Mouse (Mus musculus) left cerebral cortex, adult 18-20 months (tissue): Measurements from ENCODE around the gene Adamts1. TPM values are rescaled to one million over a fixed set of nuclear protein-coding genes. Genes with fewer than 3 reads are reported as not detected.

ENCODE experiments used
- DNase-seq, 2 experiments: peaks; one replicate each; pipeline ENCODE4 v3.0.0; 2021 to 2022; ENCODE audit warnings: low spot score in 2 of 2, mixed read lengths in 1 of 2
- long read RNA-seq, 2 experiments: library from polyadenylated mRNA; stranded (forward); transcript quantifications; one replicate each; pipeline ENCODE4 v2.0.0; 2021
- total RNA-seq, 2 experiments: library from RNA; stranded (reverse); gene quantifications; 2 replicates each; pipeline ENCODE4 v1.2.3; 2021

The Adamts1 gene
- total RNA-seq = 10 to 100 TPM in 1 of 2 experiments, 1 to 10 TPM in 1; 9.2 to 10.0 TPM
- long read RNA-seq, experiment 1, full-length matches to known transcripts = 9 of 11 reads
- long read RNA-seq, experiment 1, partial matches to known transcripts = 2 of 11 reads
- long read RNA-seq, experiment 1, other reads (novel, unspliced or antisense) = 0 of 11 reads
- long read RNA-seq, experiment 2, full-length matches to known transcripts = 9 of 11 reads
- long read RNA-seq, experiment 2, partial matches to known transcripts = 1 of 11 reads
- long read RNA-seq, experiment 2, other reads (novel, unspliced or antisense) = 1 of 11 reads

DNA sequence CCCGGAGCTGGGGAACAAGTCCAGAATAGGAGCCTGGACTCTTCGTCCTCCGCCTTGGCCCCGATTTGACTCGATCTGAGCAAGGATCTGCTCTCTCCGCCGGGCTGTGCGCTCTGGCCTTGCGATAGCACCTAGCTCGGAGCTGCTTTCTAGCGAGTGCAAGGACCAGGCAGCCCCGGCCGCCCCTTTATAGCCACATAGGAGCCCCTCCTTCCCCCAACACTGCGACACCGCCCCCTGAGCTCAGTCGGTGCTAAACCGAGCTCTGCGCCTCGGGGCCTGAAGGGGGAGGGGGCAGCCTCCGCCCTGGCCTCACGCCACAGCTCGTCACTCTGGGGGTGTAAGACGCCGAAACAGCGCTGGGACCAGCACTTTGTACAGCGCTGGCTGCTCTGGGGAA, at the start of gene Adamts1:
TSS of gene Adamts1 (minus strand) at position 160 of the 400 bp plus-strand sequence.
- DNase-seq = peak; percentile 43 to 54

DNA sequence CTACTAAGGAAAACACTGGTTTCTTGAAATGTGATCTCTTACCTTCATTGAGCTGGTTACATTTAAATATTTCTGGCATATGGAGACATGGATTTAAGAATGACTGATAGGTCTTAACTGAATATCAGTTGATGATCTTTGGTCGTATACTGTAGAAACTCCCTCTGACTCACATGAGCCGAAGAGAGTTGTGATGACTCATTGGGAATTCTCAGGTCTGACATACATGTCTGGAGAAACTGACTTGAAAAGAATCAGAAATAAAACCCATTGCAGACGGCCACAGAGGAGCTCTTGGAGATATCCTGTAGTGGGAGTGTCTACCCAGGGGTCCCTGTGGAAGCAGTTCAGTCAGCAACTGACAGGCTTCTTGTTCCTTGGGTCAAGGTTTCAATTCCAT, 24.2 kb upstream of the Adamts1 start:
- DNase-seq = no peak

DNA sequence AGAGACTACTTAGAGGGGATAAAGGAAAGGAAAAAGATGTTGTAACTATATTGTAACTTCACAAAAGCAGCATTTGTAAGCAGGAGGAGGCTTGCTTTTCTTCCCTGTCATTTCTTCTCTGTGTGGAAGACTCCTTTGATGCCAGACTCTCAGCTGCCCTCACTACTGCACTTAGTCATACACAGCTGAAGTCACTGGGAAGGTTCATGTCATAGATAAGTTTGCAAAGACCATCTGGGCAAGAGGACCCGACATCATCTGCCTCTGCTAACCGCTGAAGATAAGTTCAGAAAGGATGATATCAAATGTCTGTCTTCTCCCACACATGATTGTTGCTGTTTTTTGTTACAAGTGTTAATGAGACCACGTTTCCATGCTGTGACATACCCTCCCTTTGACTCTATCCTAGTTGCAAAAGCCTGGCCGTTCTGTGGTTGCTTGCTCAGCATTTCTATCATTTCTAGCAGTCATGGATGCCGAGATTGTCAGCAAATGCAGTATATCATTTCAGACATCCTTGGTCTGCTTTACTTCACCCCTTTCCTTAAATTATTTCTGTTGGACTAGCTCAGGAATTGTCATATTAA, 19.5 kb upstream of the Adamts1 start:
- DNase-seq = no peak

DNA sequence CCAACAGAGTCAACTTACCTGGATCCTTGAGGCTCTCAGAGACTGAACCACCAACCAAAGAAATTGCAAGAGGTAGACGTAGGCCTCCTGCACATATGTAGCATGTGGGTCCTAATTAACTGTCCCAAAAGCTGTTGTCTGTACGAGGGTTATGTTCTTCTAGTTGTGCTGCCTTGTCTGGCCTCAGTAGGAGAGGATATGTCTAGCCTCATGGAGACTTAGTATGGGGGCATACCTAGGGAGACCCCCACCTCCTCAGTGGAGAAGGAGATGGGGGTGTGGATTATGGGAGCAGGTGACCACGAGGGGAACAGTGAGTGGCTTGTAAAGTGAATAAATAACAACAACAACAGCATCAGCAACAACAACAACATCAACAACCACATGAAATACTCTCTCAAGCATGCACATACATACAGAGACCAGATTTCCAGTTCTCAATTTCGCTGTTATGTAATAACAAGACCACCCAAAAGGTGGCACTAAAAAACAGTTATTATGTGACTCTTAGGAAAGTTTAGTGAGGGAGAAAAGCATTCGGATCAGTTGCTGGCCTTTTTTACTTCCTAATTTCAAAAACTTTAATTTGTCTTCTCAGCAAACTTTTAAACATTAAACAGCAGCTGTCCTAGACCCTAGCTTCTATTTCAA, 17.0 kb upstream of the Adamts1 start:
- DNase-seq = no peak

DNA sequence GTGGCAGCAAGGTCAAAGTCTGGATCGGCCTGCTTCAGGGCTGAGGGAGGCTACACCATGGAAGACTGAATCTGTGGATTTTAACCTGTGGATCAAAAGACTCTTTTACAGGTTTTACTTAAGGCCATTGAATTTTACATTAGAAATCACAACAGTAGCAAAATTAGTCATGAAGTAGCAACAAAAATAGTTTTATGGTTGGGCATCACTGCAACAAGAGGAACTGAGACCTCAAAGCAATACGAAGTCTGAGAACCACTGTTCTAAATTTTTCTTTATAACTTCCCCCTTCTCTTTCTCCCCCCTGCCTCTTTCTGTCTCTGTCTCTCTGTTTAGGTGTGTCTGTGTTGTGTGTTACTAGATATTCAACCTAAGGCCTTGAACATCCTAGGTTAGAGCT, 11.2 kb upstream of the Adamts1 start:
- no peak for DNase-seq

DNA sequence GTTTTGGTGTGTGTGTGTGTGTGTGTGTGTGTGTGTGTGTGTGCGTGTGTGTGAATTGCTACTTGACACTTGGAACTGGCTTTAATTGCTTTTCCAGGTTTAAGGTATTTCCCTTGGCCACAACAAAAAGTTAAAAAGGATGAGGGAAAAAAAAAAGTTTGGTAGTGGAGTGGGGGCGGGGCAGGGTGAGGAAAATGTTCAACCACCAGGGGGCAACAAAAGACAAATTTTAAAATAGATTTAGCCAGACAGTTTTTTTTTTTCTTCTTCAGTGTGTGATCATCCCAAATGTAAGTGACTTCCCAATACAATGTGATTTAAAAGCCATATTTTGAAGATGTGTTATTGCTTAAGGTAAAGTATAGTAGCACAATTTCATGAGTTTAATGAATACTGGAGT, 4.7 kb upstream of the Adamts1 start:
- peak; percentile 49 to 51 for DNase-seq

DNA sequence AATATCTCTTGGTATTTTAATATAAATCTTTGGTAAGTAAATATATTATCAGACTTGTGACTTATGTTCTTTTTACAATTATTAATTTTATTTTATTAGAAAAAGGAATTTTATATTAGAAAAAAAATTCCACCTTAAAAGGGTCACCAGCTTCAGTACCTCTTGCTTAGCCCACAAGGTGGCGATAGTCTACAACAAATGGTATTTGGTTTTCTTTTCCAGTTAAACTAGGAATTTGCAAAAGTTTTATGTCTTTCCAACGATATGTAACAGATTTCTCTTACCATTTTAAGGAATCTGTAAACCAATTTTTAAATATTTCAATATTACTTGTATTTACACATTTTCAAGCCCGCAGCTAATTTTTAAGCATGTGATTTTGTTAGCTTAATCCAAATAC, 4.2 kb upstream of the Adamts1 start:
- peak; percentile 44 to 68 for DNase-seq

DNA sequence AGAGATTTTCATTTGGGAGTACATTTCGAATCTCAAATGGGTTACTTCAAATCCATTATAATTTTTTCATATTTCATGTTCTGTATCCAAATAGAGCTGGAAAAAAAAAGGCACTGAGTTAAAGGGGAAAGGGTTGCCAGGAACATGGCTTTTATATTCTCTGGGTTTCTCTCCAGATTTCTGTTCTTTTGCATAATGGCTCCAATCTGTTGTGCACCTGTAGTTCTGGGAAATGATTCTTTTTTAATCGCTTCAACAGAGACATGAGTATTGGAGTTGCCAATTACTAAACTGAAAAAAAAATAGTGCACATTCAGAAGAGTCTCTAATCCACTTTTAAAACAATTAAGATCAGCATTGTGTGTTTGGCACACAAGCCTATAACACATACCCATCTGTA, 2.7 kb upstream of the Adamts1 start:
- no peak for DNase-seq

DNA sequence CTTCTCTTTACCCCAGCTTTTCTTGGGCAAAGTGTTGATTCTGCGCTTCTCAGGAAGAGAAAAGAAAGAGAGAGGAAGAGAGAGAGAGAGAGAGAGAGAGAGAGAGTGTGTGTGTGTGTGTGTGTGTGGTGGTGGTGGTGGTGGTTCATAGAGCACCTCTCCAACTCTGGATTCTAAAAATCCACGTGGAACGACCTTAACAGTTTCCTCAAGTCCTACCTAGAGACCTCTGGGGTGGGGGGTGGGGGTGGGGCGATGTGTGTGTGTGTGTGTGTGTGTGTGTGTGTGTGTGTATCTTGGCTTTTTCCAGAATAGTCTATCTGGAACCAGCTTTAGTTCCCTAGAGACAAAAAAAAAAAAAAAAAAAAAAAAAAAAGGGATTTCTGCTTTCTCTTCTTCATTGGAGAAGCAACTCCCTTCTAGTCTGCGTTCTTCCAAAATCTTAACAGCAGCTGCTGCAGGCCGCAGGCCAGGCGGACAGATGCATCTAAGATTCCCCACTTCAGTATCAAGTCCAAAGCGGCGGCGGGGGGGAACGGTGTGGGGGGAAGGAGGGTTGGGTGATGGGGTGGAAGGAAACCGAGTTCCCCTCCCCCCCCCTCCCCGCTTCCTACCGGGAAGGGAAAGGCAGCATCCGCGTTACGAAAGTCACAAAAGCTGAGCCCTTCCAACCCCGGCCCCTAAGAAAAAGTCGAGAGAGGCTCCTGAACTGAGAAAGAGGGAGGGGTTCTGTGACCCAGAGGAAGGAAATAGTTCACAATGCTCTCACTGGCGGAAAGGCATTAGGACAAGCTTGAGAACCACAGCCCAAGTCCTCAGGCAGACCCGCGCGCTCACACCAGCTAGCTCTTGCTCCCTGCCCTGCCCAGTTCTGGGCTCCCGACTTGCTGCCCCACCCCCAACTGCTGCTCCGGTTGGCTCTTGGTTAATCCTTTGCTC, 969 bp upstream of the Adamts1 start:
- DNase-seq = no peak

DNA sequence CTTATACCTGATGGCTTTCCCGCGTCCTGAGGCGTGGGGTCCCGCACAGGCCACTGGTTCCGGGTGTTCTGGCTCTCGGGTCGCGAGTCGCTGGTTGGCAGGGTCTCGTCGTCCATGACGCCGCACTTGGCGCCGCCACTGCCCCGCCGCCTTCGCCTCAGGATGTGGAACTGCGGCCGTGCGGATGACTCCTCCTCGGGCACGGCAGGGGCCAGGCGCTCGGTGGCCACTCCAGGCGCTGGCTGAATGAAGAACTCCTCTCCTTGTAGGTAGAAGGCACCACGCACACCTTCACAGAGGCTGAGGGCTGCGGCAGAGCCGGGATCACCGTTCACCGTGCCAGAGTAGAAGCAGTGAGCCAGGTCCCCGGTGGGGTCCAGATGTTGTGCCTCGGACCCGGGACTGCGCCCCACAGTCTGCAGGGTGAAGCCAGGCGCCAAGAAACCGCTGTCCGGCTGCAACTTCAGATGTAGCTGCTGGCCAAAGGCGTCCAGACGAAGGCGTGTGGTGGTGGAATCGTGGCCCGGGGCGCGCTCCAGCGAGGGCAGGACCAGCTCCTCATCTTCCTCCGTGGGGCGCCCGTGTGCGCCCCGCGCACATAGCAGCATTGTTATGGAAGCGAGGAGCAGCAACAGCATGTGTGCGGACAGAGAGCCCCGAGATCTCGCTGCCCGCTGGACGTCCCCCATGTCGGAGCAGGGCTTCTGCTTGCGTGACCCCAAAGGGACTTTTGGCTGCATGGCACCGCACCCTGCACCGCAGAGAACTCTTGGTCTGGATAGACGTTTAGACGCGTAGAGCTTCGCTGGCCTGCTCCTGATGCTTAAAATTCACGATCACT, 722 bp downstream of the Adamts1 start:
- DNase-seq = peak; percentile 20 to 30

DNA sequence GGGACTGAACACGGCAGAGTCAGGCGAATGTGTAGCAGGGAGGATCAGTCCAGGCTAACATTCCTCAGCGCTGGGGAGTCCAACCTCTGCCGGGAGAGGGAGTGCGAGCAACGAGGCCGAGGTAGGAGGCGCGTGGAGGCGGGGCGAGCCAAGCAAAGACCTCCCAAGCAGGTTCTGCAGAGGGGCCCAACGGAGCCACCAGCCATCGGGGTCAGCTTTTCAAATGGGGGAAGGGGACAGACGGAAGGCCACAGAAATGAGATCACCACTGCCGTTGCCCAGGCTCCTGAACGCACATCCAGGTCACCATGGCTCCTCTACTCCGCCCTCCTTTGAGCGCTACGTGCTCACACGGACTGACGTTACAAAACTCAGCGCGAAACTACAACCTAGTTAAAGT, 1.7 kb downstream of the Adamts1 start:
- DNase-seq = peak; percentile 76 to 83

DNA sequence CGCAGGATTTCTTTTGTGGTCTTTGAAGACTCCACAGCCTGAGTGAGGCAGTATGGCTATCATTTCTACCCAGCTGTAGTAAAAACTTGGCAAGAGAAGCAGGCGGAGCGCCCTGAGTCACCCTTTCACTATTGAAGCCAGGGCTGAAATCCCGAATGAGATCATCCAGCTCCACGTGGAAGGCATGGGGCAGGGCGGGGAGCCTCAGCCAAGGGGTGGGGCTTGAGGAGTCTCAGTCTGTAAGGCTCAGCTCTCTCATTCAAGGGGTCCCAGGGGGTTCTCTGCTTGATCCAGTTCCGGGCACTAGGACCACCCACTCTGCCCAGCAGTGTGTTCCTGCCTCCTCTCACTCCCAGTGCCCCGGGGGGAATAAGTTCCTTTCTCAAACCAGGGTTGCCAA, 2.2 kb downstream of the Adamts1 start:
- peak; percentile 69 to 73 for DNase-seq

DNA sequence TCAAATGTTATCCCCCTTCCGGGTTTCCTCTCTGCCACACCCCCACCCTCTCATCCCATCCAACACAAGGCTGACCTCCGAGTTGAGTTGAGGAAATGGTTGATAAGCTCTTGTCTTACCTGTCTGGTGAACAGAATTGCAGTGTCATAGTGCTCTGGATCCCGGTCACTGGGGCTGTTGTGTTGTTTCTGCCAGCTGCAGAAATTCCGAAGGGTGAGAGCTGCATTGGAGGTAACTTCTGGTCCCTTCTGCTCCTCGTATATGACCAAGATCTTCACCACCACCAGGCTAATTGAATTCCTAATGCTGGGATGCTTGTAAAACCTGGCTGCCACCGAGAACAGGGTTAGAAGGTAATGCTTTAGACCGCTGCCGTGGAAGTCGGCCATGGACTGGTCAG, 2.9 kb downstream of the Adamts1 start:
- no peak for DNase-seq

DNA sequence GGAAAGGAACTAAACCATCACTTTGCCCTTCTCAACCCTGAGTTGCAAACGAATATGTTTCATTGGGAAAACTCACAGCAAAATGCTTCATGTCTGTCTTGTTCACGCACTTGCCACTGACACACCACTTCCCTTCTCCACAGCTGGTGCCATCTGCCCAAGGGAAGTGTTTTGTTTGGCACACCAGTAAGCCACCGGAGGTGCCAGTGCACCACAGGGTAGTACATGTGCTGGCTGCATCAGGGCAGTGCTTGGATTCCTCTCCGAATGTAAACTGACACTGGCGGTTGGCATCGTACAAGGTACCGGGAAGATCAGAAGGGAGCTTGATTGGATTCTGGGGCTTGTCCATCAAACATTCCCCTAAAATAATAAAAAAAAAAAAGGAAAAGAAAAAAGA, 4.6 kb downstream of the Adamts1 start:
- DNase-seq = no peak

DNA sequence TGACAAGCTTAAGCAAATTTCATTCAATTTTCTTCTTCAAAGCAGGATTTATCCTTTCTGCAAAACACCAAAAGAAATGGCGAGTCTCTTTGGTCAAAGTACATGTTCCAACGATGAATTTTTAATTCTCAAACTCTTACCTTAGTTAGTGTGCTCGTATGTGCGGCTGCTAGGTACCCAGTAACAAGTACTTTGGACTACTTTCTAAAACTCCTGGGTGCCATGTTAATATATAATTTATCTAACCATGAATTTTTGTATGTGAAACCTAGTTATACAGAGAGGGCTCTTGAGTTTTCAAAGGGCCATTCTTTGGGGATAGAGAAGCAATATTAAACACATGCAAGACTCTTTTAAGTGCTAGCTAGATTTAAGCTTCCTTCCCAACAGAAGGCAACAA, 5.8 kb downstream of the Adamts1 start:
- DNase-seq = no peak

DNA sequence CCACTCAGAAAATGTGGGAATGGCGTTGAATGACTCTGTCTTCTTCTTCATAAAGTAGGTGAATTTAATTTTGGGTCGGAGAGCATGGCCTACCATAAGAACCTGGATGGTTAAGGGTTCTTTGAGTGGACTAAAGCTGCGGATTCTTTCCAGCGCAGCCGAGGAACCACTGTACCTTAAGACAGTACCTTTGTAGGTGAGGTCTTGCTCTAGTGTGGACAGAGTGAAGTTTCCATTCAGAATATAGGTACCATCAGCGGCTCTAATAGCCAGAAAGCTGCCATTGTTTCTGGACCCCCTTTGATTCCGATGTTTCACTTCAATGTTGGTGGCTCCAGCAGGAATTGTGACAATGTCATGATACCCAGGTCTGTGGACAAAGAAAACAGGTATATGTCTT, 7.2 kb downstream of the Adamts1 start:
- no peak for DNase-seq

DNA sequence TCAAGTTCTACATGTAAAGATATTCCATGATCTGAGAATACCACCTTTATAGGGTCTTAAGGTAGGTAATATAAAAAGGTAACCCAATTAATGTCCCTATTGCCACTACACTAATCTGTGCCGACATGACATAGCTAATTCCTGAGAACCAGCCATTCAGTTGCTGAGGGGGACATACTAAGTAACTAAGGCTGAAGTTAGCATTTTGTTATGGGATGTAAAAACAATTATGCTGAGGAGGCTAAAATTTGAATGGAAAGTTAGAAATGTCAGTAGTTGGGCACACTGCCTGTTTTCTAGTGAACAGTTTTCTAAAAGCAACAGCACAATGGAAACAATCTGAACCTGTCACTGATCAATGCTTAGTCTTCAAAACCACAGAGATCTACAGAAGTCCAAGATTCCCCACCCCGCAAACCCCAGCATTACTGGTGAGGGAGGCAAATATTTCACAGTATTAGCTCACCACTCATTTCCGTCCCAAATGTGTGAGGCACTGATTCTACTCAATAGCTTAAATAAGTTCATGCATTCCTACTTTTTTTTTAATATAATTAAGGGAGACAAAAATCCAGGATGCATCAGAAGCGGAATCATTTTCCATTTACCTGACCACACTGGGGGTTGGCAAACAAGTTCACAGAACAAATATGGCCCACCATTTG, 9.6 kb downstream of the Adamts1 start:
- DNase-seq = no peak

DNA sequence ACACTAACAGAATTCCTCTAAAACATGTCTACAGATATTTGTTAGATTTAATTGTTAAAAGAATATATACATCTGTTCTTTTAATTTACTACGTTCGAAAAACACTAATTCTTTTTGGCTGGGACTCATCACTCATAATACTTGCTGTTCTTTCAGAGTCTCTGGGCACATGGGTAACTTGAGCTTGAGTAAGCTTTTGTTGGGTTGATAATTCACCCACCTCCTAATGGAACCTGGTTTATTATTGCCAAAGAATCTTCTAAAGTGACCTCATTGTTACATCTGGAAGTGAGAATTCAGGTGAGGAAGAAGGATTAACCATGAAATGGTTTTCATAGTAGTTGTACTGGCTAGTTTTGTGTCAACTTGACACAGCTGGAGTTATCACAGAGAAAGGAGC, 21.8 kb downstream of the Adamts1 start:
- no peak for DNase-seq

DNA sequence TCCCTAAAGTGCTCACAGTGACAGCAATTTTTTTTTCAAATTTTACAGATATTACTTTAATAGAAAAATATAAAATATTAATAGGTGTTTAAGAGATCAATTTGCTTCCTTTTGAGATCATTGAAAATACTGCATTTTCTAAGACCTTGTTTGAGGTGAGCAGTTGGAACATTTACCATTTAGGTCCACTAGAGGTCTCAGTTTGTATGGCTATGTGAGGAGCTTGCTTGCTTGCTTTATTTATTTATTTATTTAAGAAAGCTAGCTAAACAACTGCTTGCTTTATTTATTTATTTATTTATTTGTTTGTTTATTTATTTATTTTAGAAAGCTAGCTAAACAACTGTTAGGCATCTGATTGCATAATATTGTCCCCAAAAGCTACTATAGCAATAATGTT, 23.1 kb downstream of the Adamts1 start:
- DNase-seq = no peak

DNA sequence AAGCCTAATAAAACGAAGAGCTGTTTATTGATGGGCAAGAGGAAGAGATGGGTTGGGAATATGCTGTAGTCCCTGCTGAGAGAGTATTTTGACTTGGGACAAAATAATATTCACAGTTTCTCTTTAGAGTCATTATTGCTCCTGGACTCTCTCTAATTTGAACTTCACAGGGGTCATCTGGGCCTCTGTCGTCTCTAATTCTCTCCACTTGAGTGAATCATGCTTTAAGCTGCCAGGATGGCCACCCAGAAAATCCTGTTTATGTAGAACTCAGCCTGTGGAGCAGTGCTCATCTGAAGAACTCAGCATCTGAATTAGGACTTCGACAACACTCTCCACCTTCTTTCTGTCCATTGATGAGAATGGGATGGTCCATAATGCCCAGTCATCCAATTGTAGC, 30.6 kb downstream of the Adamts1 start:
- no peak for DNase-seq
